Mouse (Mus musculus): ENCODE measurements around the gene Fra10ac1. TPM values are rescaled to one million over a fixed set of nuclear protein-coding genes. Genes with fewer than 3 reads are reported as not detected.

Fra10ac1 gene
- total RNA-seq, 2 experiments from 2014 or later = 14.4 to 14.9 TPM

DNA sequence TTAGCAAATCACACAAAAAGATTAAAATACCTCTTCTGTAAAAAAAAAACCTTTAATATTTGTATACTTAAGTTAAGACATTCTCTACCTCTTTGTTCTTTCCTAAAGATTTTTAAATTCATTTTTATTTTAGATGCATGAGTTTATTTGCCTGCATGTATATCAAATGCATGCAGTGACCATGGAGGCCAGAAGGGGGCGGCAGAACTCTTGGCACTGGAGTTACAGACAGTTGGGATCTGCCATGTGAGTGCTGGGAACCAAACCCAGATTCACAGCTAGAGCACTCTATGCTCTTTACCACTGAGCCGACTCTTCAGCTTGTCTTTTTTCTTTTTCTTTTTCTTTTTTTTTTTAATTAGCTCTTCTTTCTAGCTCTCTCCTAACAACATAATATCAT is 4.7 kb upstream of the Fra10ac1 start:
- DNase-seq = no peak

- no peak for DNase-seq
Observed at GRCm38 (mm10) chr19:38224685-38225060, 717 bp upstream of the Fra10ac1 start.

DNA sequence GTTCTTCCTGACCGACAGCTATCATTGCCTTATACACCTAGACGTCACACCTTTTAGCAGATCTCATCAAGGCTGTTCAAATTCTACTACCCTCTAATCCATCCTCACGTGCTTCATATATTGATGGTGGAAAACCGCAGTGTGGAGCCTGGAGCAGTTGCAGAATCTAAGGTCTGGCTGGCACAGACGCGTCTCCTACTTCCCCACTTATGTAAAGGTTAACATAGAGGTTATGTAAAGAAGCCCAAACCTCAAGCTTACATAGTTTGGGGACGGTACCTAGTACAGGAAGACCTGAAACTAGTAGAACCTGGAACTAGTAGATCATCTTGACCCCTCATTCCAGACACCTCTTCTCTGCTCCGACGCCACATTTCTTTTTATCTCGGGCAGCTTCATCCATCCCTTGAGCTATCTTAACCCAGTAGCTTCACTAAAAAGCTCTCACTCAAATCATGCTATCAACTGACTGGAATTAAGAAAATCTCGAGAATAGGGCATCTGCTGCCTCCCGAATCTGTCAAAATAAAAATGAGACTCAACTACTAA is 526 bp downstream of the Fra10ac1 start:
- DNase-seq = no peak

GRCm38 (mm10) chr19:38217696-38218095 is 6.3 kb downstream of the Fra10ac1 start:
- no peak for DNase-seq

DNA sequence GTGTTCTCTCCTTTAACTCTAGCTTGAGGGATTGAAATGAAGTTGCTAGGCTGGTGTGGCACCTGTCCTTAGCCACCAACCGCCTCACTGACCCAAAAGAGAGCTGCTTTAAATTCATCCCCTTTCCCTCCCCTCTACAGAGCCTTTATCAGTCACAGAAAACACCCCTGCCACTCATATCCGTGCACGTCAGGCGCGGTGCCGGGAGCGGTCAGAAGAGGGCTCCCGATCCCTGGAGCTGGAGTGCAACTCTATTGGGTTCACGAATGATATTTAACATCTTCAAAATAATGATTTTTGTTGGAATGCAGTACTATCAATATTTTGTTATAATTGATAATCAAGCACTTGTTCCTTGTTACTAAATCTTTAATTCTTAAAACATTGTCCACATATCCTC is 17.3 kb downstream of the Fra10ac1 start:
- DNase-seq = peak; percentile 15

DNA sequence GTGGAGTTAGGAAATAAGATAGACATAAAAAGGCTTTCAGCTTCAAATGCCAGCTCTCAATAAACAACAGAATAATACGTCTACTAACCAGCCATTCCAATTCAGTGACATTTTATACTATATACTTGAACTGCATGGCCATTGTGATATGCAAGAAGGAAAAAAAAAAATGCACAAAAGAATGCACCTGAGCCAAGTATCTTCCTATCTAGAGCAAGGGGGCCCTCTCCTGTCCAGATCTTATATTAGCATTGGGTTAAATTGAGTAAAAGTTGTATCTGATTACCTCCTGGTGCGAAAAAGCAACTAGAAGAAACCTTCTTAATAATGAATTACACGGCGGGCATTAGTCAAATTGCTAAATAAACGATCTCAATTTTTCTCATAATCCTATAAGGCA is 25.2 kb downstream of the Fra10ac1 start:
- DNase-seq = no peak

DNA sequence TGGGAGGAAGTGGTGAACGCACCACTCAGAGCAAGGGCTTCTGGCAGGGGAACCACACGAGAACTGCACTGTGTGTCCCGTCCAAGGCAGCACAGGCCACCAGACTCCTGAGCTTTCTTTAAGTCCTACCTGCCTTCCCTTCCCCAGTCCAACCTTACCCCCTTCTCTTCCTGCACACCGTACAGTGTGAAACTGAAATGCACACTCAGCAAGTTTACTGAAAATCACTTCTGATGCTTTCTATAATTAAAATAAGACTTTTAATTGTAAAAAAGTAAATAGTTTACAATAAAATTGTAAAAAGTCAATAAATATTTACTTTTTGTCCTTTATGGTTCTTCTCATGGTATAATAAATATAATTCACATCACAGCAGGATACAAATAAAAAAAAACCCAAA is 28.7 kb downstream of the Fra10ac1 start:
- DNase-seq = no peak

DNA sequence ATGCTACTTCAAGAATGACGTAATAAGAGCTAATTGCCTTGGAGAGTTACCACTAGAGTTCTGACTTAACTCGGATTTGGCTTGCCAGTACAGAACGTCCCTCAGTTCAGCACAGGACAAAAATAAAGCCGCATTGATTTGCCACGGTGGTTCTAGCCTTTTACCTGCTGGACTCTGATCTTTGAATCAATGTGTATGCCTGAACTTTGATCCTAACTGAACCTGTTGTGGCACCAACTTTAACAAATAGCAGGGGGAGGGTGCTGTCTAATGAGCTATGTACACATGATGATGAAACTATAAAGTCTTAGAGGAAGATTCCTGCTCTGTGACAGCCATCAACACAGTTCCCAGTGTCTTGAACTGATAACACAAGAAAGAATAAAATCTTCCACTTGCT is 32.5 kb downstream of the Fra10ac1 start:
- no peak for DNase-seq

GRCm38 (mm10) chr19:38190606-38191005 is 33.4 kb downstream of the Fra10ac1 start:
- no peak for DNase-seq

DNA sequence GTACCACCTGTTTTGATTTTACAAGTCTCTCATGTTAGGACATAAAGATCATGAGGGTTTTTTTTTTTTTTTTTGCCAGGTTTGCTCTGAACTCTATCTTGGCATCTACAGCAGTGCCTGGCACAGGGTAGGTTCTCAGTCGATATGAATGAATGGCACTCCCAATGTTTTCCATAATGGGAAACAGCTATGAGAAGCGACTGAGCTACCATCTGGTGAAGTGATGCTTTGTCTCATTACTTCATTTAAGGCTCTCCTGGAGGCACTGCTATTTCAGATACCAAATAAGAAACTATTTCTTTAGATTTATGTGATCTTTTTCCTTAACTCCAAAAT is 36.6 kb downstream of the Fra10ac1 start:
- DNase-seq = no peak

GRCm38 (mm10) chr19:38186631-38187344 is 37.2 kb downstream of the Fra10ac1 start:
- no peak for DNase-seq

DNA sequence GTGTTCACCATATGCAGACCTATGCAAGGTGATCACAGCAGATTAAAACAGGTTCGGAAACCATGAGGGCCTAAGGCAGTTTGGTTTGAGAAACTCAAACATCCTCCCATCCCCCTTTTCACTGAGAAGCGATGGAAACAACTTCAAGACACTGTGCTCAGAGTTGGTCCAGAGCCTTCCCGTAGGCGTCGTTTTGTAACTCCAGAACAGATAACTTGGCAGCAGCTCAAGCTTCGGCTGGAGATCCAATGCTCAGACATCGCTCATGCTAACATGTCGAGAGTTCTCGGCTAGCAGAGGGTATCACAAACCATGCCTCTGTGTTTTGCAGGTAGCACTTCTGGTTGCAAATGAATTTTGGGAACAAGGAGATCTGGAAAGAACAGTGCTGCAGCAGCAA is 44.3 kb downstream of the Fra10ac1 start:
- DNase-seq = no peak

DNA sequence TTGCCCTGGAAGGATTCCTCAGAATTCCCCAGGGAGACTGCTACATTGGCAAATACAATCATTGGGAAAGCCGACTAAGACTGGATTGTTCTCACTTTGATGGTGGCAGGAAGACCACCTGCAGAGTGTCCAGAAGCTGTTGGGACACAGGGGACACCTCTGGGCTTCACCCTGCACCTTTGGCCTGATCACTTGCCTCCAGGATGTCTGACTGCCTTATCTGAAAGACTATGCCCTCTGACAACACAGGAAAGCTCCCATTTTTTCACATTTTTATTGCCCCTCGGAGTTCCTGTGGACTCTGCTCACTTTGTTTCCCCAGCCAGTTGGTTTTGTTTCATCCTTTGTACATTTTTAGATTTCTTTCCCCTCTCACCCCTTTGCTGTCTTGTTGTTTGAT is 59.3 kb downstream of the Fra10ac1 start:
- DNase-seq = no peak

DNA sequence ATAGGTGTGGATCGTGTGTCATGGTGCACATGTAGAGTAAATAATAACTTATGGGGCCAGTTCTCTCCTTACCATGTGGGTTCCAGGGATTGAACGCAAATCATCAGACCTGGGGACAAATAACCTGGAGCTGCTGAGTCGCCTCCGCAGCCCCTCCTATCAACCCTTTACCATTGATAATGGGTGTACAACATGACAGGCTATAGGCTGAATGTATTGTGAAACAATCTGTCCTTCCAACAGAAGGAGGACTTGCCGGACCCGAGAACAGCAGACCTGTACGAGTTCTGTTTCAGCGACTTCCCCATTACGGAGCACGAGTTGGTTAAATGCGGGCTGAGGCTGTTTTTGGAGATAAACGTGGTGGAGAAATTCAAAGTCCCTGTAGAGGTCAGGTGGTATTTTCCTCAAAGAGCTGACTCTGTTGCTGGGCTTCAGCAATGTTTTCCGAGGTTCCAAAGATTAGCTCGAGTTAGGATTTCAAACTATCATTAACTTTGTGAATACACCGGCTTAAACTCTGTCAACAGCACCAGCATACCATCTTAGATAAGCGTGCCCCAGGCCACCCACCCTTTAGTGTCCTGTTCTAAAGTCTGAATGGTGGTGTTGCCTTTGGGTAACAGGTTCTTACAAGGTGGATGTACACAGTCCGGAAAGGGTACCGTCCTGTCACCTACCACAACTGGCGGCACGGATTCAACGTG is 62.2 kb downstream of the Fra10ac1 start:
- DNase-seq = no peak

- no peak for DNase-seq
Observed at GRCm38 (mm10) chr19:38156243-38156642, 67.7 kb downstream of the Fra10ac1 start.

DNA sequence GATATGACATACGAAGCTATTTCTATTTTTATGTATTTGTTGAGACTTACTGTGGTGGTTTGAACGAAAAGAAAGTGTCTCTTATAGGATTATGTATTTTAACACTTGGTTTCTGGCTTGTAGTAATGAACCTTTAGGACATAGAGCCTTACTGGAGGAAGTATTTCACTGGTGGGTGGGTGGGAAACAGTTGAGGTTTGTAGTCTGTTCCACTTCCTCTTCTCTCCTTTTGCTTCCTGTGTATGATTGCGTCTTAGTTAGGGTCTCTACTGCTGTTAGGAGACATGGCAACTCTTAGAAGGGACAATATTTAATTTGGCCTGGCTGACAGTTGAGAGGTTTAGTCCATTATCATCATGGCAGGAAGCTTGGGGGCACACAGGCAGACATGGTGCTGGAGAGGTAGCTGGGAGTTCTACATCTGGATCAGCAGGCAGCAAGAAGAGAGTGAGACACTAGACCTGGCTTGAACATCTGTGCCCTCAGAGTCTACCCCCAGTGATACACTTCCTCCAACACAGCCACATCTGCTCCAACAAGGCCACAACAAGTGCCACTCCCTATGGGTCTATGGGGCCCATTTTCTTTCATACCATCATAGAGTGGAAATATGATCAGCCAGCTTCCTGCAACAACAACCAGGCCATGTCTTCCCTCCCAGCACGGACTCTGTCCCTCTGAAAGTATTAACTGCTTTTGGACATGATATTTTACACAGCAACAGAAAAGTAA is 80.2 kb downstream of the Fra10ac1 start:
- DNase-seq = no peak

Other genes starting within 250 kb of the Fra10ac1 start
- 10 to 100 TPM; 15.5 to 16.4 TPM for gene Myof, start 180.6 kb downstream of the Fra10ac1 start, total RNA-seq (2021)
- 10 to 100 TPM; 18.5 to 20.3 TPM for gene Cep55, start 169.1 kb downstream of the Fra10ac1 start, total RNA-seq (2021)
- under 1 TPM in 1 of 2 experiments, not detected in 1; 0.38 TPM for gene Ffar4, start 127.1 kb downstream of the Fra10ac1 start, total RNA-seq (2021)
- 1 to 10 TPM in 1 of 2 experiments, under 1 TPM in 1; 0.77 to 1.1 TPM for gene Rbp4, start 98.9 kb downstream of the Fra10ac1 start, total RNA-seq (2021)
- not detected for gene Pde6c, start 91.4 kb downstream of the Fra10ac1 start, total RNA-seq (2021)
- gene Lgi1, start 40.4 kb upstream of the Fra10ac1 start, total RNA-seq (2021) = under 1 TPM; 0.24 to 0.36 TPM
- gene Slc35g1, start 171.8 kb upstream of the Fra10ac1 start, total RNA-seq (2021) = 1 to 10 TPM; 1.9 to 2.0 TPM

Measured in heart, postnatal 4 days (tissue).